Mouse (Mus musculus) CH12.LX (cell line): ENCODE results near the gene Cwc27. TPM values are rescaled to one million over a fixed set of nuclear protein-coding genes. Genes with fewer than 3 reads are reported as not detected.

Experiments
- DNase-seq: peaks from one replicate; pipeline ENCODE4 v3.0.0-alpha.2; 2013; ENCODE audit errors: extremely low read depth
- H3K27ac ChIP-seq: 2 replicates; pipeline ENCODE4 v1.5.1; 2012; ENCODE audit warnings: low read depth, mild to moderate bottlenecking, control low read depth, moderate library complexity; ENCODE audit not compliant: insufficient read depth
- H3K27me3 ChIP-seq: replicated peaks from 2 replicates; pipeline ENCODE3; 2012; ENCODE audit warnings: inconsistent platforms
- H3K36me3 ChIP-seq, 2 experiments: replicated peaks in 1 of 2; 2 replicates each; pipeline versions ENCODE3 to v1.6.1; 2012; ENCODE audit warnings: inconsistent platforms in 1 of 2, low read length in 1 of 2, mild to moderate bottlenecking in 1 of 2, mixed read lengths in 1 of 2, moderate library complexity in 1 of 2; ENCODE audit not compliant: control insufficient read depth in 1 of 2, insufficient read depth in 1 of 2
- H3K4me1 ChIP-seq, 2 experiments: 2 replicates each; pipeline ENCODE4 v1.6.1; 2012; ENCODE audit warnings: inconsistent platforms in 1 of 2, moderate library complexity in 1 of 2; ENCODE audit not compliant: insufficient read depth in 2 of 2, control insufficient read depth in 1 of 2
- H3K4me2 ChIP-seq: 2 replicates; pipeline ENCODE4 v1.6.1; 2012; ENCODE audit warnings: low read depth, mild to moderate bottlenecking, control low read depth; ENCODE audit not compliant: poor library complexity, insufficient read depth, severe bottlenecking
- H3K4me3 ChIP-seq, 3 experiments: fragments of 150-350 bp in 1 of 3; sonication (generic) in 1 of 3; replicated peaks in 1 of 3; 2 replicates each; pipeline versions ENCODE3 to v1.5.1; 2011 to 2012; ENCODE audit warnings: low read depth in 2 of 3, low read length in 2 of 3, mild to moderate bottlenecking in 2 of 3, moderate library complexity in 2 of 3, control low read depth in 1 of 3, improper control_type of control experiment in 1 of 3, inconsistent platforms in 1 of 3, mixed read lengths in 1 of 3; ENCODE audit not compliant: poor library complexity in 1 of 3
- H3K79me2 ChIP-seq: replicated peaks from 2 replicates; pipeline ENCODE4 v1.6.1; 2012; ENCODE audit warnings: mild to moderate bottlenecking, moderate library complexity; ENCODE audit not compliant: control insufficient read depth, poor library complexity, insufficient read depth, severe bottlenecking; ENCODE audit errors: extremely low read depth
- H3K9ac ChIP-seq: 2 replicates; pipeline ENCODE4 v1.6.1; 2012; ENCODE audit warnings: low read depth, mild to moderate bottlenecking, control low read depth, moderate library complexity; ENCODE audit not compliant: insufficient read depth
- H3K9me3 ChIP-seq: replicated peaks from 2 replicates; pipeline ENCODE3; 2012; ENCODE audit warnings: low read length, inconsistent platforms, mixed read lengths
- BHLHE40 ChIP-seq: IDR thresholded peaks from 2 replicates; pipeline ENCODE4 v1.6.1; 2011; ENCODE audit warnings: mild to moderate bottlenecking, low read depth, low read length, improper control_type of control experiment
- CHD2 ChIP-seq: IDR thresholded peaks from 2 replicates; pipeline ENCODE4 v1.6.1; 2011; ENCODE audit warnings: low read length, improper control_type of control experiment
- CTCF ChIP-seq, 2 experiments: IDR thresholded peaks in 1 of 2; conservative IDR thresholded peaks in 1 of 2; 2 replicates each; pipeline ENCODE4 v1.5.1; 2011 to 2012; ENCODE audit warnings: low read depth in 2 of 2, low read length in 2 of 2, improper control_type of control experiment in 1 of 2, inconsistent platforms in 1 of 2, mild to moderate bottlenecking in 1 of 2, moderate library complexity in 1 of 2
- ETS1 ChIP-seq: conservative IDR thresholded peaks from 2 replicates; pipeline ENCODE4 v1.6.1; 2012; ENCODE audit warnings: low read depth, mild to moderate bottlenecking, inconsistent platforms, low read length, improper control_type of control experiment, moderate library complexity
- IRF4 ChIP-seq: IDR thresholded peaks from 2 replicates; pipeline ENCODE4 v1.6.1; 2014; ENCODE audit warnings: low read depth, mild to moderate bottlenecking, inconsistent platforms, low read length, improper control_type of control experiment
- JUN ChIP-seq: IDR thresholded peaks from 2 replicates; pipeline ENCODE4 v1.6.1; 2011; ENCODE audit warnings: low read depth, mild to moderate bottlenecking, low read length, improper control_type of control experiment, moderate library complexity; ENCODE audit not compliant: insufficient read depth
- MAFK ChIP-seq: IDR thresholded peaks from 2 replicates; pipeline ENCODE4 v1.6.1; 2011; ENCODE audit warnings: low read length, improper control_type of control experiment; ENCODE audit not compliant: insufficient replicate concordance
- MAZ ChIP-seq: IDR thresholded peaks from 2 replicates; pipeline ENCODE4 v1.6.1; 2012; ENCODE audit warnings: low read depth, mild to moderate bottlenecking, inconsistent platforms, low read length, improper control_type of control experiment, moderate library complexity
- MEF2A ChIP-seq: IDR thresholded peaks from 2 replicates; pipeline ENCODE4 v1.6.1; 2014; ENCODE audit warnings: low read depth, mild to moderate bottlenecking, inconsistent platforms, low read length, improper control_type of control experiment, borderline replicate concordance
- POLR2AphosphoS2 ChIP-seq: IDR thresholded peaks from 2 replicates; pipeline ENCODE4 v1.6.1; 2011; ENCODE audit warnings: low read depth, low read length, improper control_type of control experiment
- SMC3 ChIP-seq: IDR thresholded peaks from 2 replicates; pipeline ENCODE4 v1.6.1; 2011; ENCODE audit warnings: low read depth, low read length, improper control_type of control experiment
- TBP ChIP-seq: conservative IDR thresholded peaks from 2 replicates; pipeline ENCODE4 v1.6.1; 2011; ENCODE audit warnings: low read depth, low read length, improper control_type of control experiment
- TCF12 ChIP-seq: IDR thresholded peaks from 2 replicates; pipeline ENCODE4 v1.6.1; 2014; ENCODE audit warnings: low read depth, mild to moderate bottlenecking, inconsistent platforms, low read length, improper control_type of control experiment
- UBTF ChIP-seq: IDR thresholded peaks from 2 replicates; pipeline ENCODE4 v1.6.1; 2012; ENCODE audit warnings: low read depth, mild to moderate bottlenecking, inconsistent platforms, low read length, improper control_type of control experiment, moderate library complexity
- ZC3H11A ChIP-seq: IDR thresholded peaks from 2 replicates; pipeline ENCODE4 v1.6.1; 2012; ENCODE audit warnings: low read depth, mild to moderate bottlenecking, inconsistent platforms, low read length, improper control_type of control experiment
- ZKSCAN1 ChIP-seq: IDR thresholded peaks from 2 replicates; pipeline ENCODE4 v1.6.1; 2012; ENCODE audit warnings: low read depth, inconsistent platforms, low read length, improper control_type of control experiment, borderline replicate concordance
- ZMIZ1 ChIP-seq: IDR thresholded peaks from 2 replicates; pipeline ENCODE4 v1.6.1; 2012; ENCODE audit warnings: low read depth, mild to moderate bottlenecking, inconsistent platforms, low read length, improper control_type of control experiment
- dilution Hi-C: fragments of 300-500 bp; cut with MboI; formaldehyde crosslinking; loops from 2 replicates; pipeline ENCODE4 v1.14.3; 2020; ENCODE audit warnings: low sequenced_read_pairs; ENCODE audit not compliant: extremely low pct_unique_long_range_greater_than_20kb, extremely low pct_ligation_motif_present
- in situ Hi-C: fragments of 300-500 bp; cut with MboI; formaldehyde crosslinking; loops from 3 replicates; pipeline ENCODE4 v1.14.3; 2019; ENCODE audit warnings: low sequenced_read_pairs, low pct_ligation_motif_present, low pct_unique_long_range_greater_than_20kb, mixed read lengths
- polyA plus RNA-seq: library from polyadenylated mRNA; unstranded; fragments of >175 nt; gene quantifications from 2 replicates; pipeline ENCODE4 v1.2.1, GENCODE M21; 2012; ENCODE audit warnings: low read depth; ENCODE audit not compliant: insufficient read length
- total RNA-seq, 2 experiments: library from RNA; depleted of rRNA; stranded (reverse); fragments of 300-350 nt in 1 of 2; fragments of >200 nt in 1 of 2; gene quantifications; 2 replicates each; pipeline ENCODE4 v1.2.3; 2012 to 2014

Gene Cwc27
- total and polyA plus RNA-seq, 3 experiments = 24.9 to 38.4 (median 26.0) TPM

- Histone ChIP-seq H3K9ac (no peak overlapping the region), H3K36me3 (peaks cover 0 to 6% of the 10 kb centered on the region in 2 experiments), H3K9me3 (no peaks in the 10 kb centered on the region)
- in situ Hi-C loops = no loop called here
- dilution Hi-C loops = no loop called here
- TF ChIP-seq POLR2AphosphoS2 (no peak), ZC3H11A (no peak), UBTF (no peak), TCF12 (no peak), CTCF (conservative IDR thresholded peaks at IDR 0.05 in 1 of 2, IDR thresholded peaks at IDR 0.05 in 1 of 2; ENCODE audit: low read depth in 2 of 2, low read length in 2 of 2) (no peak), BHLHE40 (no peak), ZKSCAN1 (no peak), ZMIZ1 (no peak), IRF4 (no peak), TBP (no peak), ETS1 (no peak), MAZ (no peak), SMC3 (no peak)
- TF ChIP-seq, all 38 proteins: peak for 0
- no peak overlapping the region for H3K27ac ChIP-seq
- no peak for DNase-seq
- no peak overlapping the region for H3K4me2 ChIP-seq
- no peaks in the 10 kb centered on the region for H3K79me2 ChIP-seq
- no peak overlapping the region for H3K4me3 ChIP-seq
- H3K27me3 ChIP-seq = no peaks in the 10 kb centered on the region
- H3K4me1 ChIP-seq = peaks cover 0 to 27% of the 10 kb centered on the region in 2 experiments; a peak in 2 of 4 replicates
Measured at GRCm38 (mm10) chr13:104759381-104759780, 57.6 kb downstream of the Cwc27 start.

DNA sequence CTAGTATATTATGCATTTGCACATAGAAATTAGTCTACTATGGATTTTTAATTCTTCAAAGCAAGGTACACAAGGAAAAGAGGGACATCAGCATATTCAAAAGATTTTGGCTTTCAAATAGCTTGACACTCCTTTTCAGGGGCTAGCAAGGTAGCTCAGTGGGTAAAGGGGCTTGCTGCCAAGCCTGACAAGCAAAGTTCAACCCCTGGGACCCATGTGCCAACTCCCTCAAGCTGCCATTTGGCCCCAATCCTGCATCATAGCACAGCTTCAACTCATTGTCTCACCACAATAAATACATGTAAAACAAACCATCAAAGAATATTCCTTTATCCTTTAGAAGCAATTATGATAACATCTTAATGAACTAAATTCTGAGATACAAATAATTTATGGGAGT, 69.9 kb downstream of the Cwc27 start:
- Histone ChIP-seq H3K9ac (no peak overlapping the region), H3K36me3 (peaks cover 0 to 9% of the 10 kb centered on the region in 2 experiments), H3K4me1 (peaks cover 0 to 4% of the 10 kb centered on the region in 2 experiments; a peak in 1 of 4 replicates), H3K4me3 (no peak overlapping the region), H3K27ac (no peak overlapping the region), H3K27me3 (no peaks in the 10 kb centered on the region), H3K4me2 (no peak overlapping the region), H3K9me3 (no peaks in the 10 kb centered on the region), H3K79me2 (no peaks in the 10 kb centered on the region)
- TF ChIP-seq IRF4 (no peak), ZC3H11A (no peak)
- no peak for DNase-seq
- in situ Hi-C loops (no loop called here), dilution Hi-C loops (no loop called here)

DNA sequence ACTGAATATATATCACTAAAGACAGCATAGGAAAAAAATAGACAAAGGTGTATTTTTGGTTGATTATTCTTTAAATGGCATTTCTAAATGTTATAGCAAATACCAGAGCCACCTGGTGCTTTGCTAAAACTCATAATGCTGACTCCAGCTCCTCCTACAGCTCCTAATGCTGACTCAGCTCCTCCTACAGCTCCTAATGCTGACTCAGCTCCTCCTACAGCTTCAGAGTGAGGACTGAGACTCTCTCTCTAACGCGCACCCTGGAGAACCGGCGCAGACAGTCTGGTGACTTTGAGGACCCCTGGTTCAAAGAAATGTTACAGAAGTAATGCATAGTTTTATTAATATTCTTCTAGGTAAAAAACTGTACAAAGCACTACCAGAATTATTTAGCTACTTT, 74.1 kb downstream of the Cwc27 start:
- TF ChIP-seq MAFK (peak; percentile 88), ETS1 (no peak), CHD2 (no peak), JUN (no peak), CTCF (conservative IDR thresholded peaks at IDR 0.05 in 1 of 2, IDR thresholded peaks at IDR 0.05 in 1 of 2; ENCODE audit: low read depth in 2 of 2, low read length in 2 of 2) (no peak), SMC3 (no peak), MEF2A (no peak)
- DNase-seq = no peak
- Histone ChIP-seq H3K4me3 (no peak overlapping the region), H3K36me3 (peaks cover 0 to 5% of the 10 kb centered on the region in 2 experiments), H3K4me2 (no peak overlapping the region), H3K9ac (no peak overlapping the region), H3K27ac (no peak overlapping the region), H3K9me3 (no peaks in the 10 kb centered on the region), H3K79me2 (no peaks in the 10 kb centered on the region), H3K4me1 (peaks cover 0 to 15% of the 10 kb centered on the region in 2 experiments; a peak in 2 of 4 replicates), H3K27me3 (no peaks in the 10 kb centered on the region)
- dilution Hi-C loops = no loop called here
- in situ Hi-C loops = no loop called here
